Mouse (Mus musculus): ENCODE measurements around the gene Cd163. TPM values are rescaled to one million over a fixed set of nuclear protein-coding genes. Genes with fewer than 3 reads are reported as not detected.

The Cd163 gene
- total RNA-seq, 2 experiments from 2014 or later: 8.5 to 10.9 TPM

DNA sequence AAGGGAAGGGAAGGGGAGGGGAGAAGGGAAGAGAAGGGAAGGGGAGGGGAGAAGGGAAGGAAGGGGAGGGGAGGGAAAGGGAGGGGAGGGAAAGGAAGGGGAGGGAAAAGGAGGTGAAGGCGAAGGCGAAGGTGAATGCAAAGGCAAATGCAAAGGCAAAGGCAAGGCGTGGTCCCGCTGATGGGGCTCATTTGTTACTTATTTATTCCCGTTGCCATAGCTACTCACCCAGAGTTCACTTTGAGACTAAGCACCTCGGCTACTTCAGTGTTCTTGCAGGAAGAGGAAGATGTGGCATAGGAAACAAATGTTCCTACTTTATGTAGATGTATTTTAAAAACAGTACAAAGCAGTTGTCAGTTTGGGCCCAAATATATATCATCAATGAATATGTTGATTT, 56.1 kb downstream of the Cd163 start:
- no peak for DNase-seq

DNA sequence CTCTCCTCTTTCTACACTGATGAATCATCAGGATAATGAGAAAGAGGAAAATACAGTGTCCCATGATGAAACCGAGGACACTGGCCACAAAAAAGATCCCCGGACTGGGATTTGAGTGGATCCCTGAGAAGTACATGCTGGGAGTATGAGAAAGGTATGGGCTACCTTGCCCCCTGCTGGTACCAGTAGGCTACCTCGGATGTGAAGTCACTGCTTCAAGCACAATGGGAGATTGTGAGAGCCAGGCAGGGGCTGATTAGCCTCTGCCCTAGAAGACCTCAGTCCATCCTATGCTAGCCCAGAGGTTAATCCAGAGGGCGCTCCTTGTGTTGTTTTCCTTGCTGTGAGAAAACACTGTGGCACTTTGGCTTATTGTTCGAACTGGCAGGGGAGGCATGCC, 59.9 kb downstream of the Cd163 start:
- DNase-seq: no peak

DNA sequence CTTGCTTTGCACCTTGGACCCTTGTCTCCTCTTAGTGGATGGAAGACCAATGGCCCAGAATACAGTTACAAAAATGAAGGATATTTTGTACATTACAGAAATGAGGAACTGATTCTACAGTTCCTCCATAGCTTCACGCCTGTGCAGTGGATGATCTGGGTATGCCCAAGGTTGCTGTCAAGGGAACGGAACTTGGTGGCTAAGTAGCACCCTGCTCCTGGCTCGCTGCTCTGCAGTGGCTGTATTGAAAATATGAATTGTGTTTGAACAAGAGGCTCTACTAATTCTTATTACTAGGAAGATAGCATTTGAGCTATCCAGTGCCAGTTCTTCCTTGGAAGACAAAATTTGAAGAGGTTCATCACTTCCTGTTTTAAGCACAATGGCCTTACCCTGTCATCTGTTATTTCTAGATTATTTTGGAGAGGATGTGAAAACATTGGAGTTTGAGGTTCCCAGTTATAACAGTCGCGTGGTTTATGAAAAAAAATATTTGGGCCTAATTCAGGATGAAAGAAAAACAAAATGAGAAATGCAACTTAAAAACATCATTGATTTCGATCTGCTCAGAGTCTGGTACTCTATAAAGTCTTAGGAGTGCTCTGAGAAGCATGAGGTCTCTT, 69.2 kb downstream of the Cd163 start:
- no peak for DNase-seq

DNA sequence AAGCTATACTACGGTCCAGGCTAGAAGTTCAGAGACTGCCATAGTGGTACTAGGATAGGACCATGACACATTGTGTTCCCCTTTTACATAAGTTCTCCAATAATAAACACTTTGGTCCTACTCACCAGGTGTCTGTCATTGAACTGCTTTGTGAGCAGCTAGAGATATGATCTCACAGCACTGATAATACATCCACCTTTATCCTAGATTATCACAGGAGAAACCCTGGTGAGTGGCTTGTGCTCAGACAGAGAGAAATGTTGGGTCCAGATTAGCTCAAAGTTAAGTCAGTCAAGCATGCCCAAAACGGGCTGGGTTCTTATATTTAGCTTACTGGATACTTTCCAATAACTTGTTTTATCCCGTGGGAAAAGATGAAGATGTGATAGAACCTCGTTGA, 70.2 kb downstream of the Cd163 start:
- DNase-seq: no peak

DNA sequence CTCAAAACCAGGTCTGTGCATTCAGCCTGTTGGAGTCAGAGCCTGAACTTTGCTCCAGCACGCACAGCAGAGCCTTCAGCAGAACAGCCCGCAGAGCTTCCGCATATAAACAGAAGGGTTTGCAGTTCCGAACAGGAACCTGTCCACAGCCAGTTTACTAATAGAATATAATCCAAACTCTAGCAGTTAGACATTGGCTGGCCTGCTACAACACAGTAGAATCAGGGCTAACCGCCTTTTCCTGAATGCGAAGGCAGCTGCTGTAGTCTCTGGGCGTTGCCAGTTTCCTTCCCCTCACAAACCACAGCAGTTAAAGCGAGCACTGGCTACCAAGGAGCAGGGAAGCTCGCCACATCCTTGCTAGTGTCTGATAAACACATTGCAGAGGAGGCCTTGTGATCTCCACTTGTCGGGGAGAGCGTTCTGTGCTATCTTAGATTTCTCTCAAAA, 71.0 kb downstream of the Cd163 start:
- DNase-seq: peak; percentile 48

DNA sequence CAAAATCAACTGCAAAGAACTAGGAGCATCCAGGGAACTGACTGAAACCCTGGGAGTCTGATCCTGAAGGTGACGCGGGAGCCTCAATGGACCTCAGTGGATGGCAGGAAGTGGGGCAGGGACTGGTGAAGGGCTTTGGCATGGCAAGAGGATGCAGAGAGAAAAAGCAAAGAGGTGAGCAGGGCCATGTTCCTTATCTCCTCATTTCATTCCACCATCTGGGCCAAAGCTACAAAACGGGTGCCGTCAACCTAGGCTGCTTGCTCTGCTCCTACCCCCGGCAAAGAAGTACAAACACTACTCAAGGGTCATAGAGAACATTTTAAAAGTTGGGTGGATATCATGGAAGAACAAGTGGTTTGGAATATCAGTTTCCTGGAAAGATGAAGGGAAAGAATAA, 71.9 kb downstream of the Cd163 start:
- DNase-seq: no peak

DNA sequence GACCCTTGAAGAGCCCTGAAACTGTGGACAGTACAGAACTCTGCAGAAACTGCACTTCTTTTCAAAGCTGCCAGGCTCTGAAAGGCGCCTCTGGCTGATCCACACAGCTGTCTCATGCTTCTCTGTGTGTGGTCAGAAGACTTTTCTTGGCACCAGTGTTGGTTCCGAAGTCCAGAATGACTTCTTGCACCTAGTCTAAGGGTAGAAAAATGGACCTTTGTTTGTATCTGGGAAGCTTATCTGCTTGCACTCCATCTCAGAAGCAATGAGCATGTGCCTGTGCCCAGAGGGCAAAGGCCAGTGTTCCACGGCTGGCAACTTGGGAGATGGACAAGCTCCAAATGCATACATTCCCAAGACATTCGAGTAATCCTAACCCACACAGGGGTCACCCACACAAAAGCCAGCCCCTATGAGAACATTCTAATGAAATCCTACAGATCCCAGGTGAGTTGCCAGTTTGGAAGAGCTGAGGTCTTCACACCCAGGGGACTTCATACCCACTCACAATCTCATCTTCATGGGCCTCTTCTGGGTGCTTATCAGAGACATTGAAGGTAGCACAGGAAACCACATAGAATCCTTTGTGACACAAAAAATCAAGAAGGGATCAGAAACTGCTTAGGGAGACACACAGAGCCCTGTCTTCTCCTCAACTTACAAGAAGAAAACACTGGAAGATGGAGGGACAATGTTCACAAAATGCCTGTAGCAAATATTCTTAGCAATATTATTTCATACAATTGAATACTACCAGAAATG, 73.2 kb downstream of the Cd163 start:
- no peak for DNase-seq

DNA sequence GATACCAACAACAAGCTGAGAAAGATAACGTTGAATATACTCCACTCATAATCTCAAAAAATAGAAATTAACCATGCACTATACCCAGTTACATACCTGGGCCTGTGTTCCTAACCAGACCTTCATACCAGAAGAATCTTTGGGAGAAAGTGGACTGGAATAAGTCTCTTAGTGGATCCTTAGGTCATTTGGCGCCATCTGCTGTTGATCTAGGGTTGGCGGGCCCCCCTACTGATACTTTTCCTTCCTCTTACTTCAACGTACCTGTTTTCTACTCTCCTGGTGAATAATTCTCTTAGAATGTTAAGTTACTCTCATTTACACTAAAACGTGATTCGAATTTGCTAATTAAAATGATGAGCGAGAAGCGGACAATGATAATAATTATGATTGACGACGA, 74.9 kb downstream of the Cd163 start:
- DNase-seq: no peak

Other genes with a start within 250 kb of the Cd163 start
- not detected for gene Vmn2r27, start 72.8 kb upstream of the Cd163 start, total RNA-seq (2021)
- gene Pex5, start 110.4 kb downstream of the Cd163 start, total RNA-seq (2021): 10 to 100 TPM; 24.6 to 29.0 TPM
- under 1 TPM; 0.59 to 0.61 TPM for gene Clstn3, start 160.1 kb downstream of the Cd163 start, total RNA-seq (2021)
- gene C1rl, start 188.5 kb downstream of the Cd163 start, total RNA-seq (2021): 1 to 10 TPM in 1 of 2 experiments, under 1 TPM in 1; 0.41 to 1.1 TPM
- gene C1ra, start 207.7 kb downstream of the Cd163 start, total RNA-seq (2021): 10 to 100 TPM in 1 of 2 experiments, 1 to 10 TPM in 1; 7.8 to 11.7 TPM
- 10 to 100 TPM; 16.5 to 20.8 TPM for gene C1s1, start 237.7 kb downstream of the Cd163 start, total RNA-seq (2021)